Mouse (Mus musculus) hindbrain, embryonic 16.5 days (tissue): Measurements from ENCODE around the gene Uba6. TPM values are rescaled to one million over a fixed set of nuclear protein-coding genes. Genes with fewer than 3 reads are reported as not detected.

Source experiments
- ATAC-seq: fragments of 200-750 bp; cut with Nextera tagmentation; 2 replicates; pipeline ENCODE4 v1.8.0; 2017; ENCODE audit warnings: moderate TSS enrichment, moderate library complexity
- H3K27ac ChIP-seq: fragments of 300-500 bp; sonication (generic); 2 replicates; pipeline ENCODE4 v1.5.1; 2014; ENCODE audit warnings: low read depth, mild to moderate bottlenecking, control low read depth, low read length, moderate library complexity
- H3K27me3 ChIP-seq: fragments of 300-500 bp; sonication (generic); replicated peaks from 2 replicates; pipeline ENCODE4 v1.6.1; 2014; ENCODE audit warnings: low read length; ENCODE audit not compliant: control insufficient read depth, insufficient read depth
- H3K36me3 ChIP-seq: fragments of 300-500 bp; sonication (generic); 2 replicates; pipeline ENCODE4 v1.6.1; 2014; ENCODE audit warnings: mild to moderate bottlenecking, low read length, moderate library complexity, mixed read lengths; ENCODE audit not compliant: control insufficient read depth, insufficient read depth
- H3K4me1 ChIP-seq: fragments of 300-500 bp; sonication (generic); 2 replicates; pipeline ENCODE4 v1.6.1; 2014; ENCODE audit warnings: low read depth, low read length; ENCODE audit not compliant: control insufficient read depth, insufficient read depth
- H3K4me2 ChIP-seq: fragments of 300-500 bp; sonication (generic); 2 replicates; pipeline ENCODE4 v1.6.1; 2014; ENCODE audit warnings: mild to moderate bottlenecking, low read length, control low read depth, moderate library complexity
- H3K4me3 ChIP-seq: fragments of 300-500 bp; sonication (generic); 2 replicates; pipeline ENCODE4 v1.5.1; 2014; ENCODE audit warnings: mild to moderate bottlenecking, low read length, control low read depth, moderate library complexity
- H3K9ac ChIP-seq: fragments of 300-500 bp; sonication (generic); 2 replicates; pipeline ENCODE4 v1.6.1; 2014; ENCODE audit warnings: low read depth, mild to moderate bottlenecking, control low read depth, low read length, moderate library complexity
- H3K9me3 ChIP-seq: fragments of 300-500 bp; sonication (generic); 2 replicates; pipeline ENCODE4 v1.6.1; 2014; ENCODE audit warnings: mild to moderate bottlenecking, low read length, moderate library complexity; ENCODE audit not compliant: control insufficient read depth
- WGBS: fragments of 180-500 bp; shearing (Covaris S2); extraction: QIAGEN DNeasy Blood & Tissue Kit; methylation state at CpG from one replicate; pipeline ENCODE4 v1.1.7; 2014; 5-methylcytosine and 5-hydroxymethylcytosine counted together
- polyA plus RNA-seq: library from polyadenylated mRNA; unstranded; fragments of >200 nt; fragmentation: Nextera tagmentation; extraction: Ambion mirVana; gene quantifications from 2 replicates; pipeline ENCODE4 v1.2.1, GENCODE M21; 2015

The Uba6 gene
- polyA plus RNA-seq, 1 experiment from 2014 or later = 12.5 TPM

DNA sequence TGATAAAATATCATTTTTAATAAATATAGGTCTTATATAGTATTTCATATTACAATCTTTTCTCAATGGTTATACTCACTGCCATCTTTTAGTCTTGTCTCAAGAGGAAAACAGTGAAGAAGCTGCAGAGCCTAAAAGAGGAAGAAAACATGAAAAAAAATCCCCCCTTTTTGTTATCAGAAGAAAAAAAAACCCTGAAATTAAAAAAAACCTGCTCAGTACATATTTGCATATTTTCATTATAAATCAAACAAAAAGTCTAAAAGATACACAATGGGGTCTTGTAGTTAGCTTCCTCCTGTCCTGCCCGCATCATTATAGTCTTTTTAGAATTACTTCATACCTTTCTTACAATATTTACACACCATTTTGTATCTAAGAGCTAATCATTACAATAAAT is 43.9 kb downstream of the Uba6 start:
- Histone ChIP-seq H3K9me3 (no peaks in the 10 kb centered on the region), H3K4me1 (no peaks in the 10 kb centered on the region), H3K4me2 (no peak overlapping the region), H3K9ac (no peak overlapping the region), H3K27me3 (no peaks in the 10 kb centered on the region), H3K36me3 (peaks cover 10% of the 10 kb centered on the region), H3K4me3 (no peak overlapping the region), H3K27ac (no peak overlapping the region)
- no peak for ATAC-seq
- WGBS = 94% methylated on average over 1 of the region's 1 CpGs

- Histone ChIP-seq H3K4me1 (no peaks in the 10 kb centered on the region), H3K4me3 (no peak overlapping the region), H3K27me3 (no peaks in the 10 kb centered on the region), H3K4me2 (no peak overlapping the region), H3K9me3 (no peaks in the 10 kb centered on the region), H3K36me3 (peaks cover 12% of the 10 kb centered on the region), H3K9ac (no peak overlapping the region), H3K27ac (no peak overlapping the region)
- no peak for ATAC-seq
- 92% methylated on average over 9 of the region's 9 CpGs for WGBS
Observed at GRCm38 (mm10) chr5:86118457-86119094, 54.0 kb downstream of the Uba6 start.

DNA sequence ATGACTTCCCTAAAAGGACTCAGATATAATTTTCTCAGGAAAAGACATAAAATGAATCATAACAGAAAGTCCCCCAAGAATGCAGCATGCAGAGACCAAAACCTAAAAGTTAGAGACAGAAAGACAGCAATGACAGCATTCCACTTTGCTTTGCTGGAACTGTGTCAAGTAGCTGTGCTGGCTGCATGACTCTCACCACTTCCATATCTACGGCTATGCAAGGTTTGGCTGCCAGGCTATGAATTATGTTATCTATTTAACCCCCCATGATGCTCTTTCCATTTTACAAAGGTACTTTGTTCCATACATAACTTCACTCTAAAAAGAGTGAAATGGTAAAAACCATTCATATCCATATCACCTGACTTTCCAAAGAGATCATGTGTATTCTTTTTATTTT is 58.6 kb downstream of the Uba6 start:
- H3K4me3 ChIP-seq = no peak overlapping the region
- no peak overlapping the region for H3K4me2 ChIP-seq
- H3K4me1 ChIP-seq = no peaks in the 10 kb centered on the region
- 68% methylated on average over 1 of the region's 1 CpGs for WGBS
- H3K27me3 ChIP-seq = no peaks in the 10 kb centered on the region
- H3K27ac ChIP-seq = no peak overlapping the region
- no peaks in the 10 kb centered on the region for H3K9me3 ChIP-seq
- ATAC-seq = no peak
- H3K9ac ChIP-seq = no peak overlapping the region
- H3K36me3 ChIP-seq = 0 out of 2 replicates have a peak, but pooled peaks cover 5% of the 10 kb centered on the region

GRCm38 (mm10) chr5:86113037-86113436 is 59.6 kb downstream of the Uba6 start:
- 98% methylated on average over 2 of the region's 2 CpGs for WGBS
- no peak overlapping the region for H3K4me2 ChIP-seq
- H3K4me1 ChIP-seq = no peaks in the 10 kb centered on the region
- no peak for ATAC-seq
- no peak overlapping the region for H3K27ac ChIP-seq
- H3K27me3 ChIP-seq = no peaks in the 10 kb centered on the region
- H3K36me3 ChIP-seq = 0 out of 2 replicates have a peak, but pooled peaks cover 4% of the 10 kb centered on the region
- H3K9me3 ChIP-seq = no peaks in the 10 kb centered on the region
- no peak overlapping the region for H3K4me3 ChIP-seq
- H3K9ac ChIP-seq = no peak overlapping the region

- Histone ChIP-seq H3K27ac (no peak overlapping the region), H3K9ac (no peak overlapping the region), H3K4me3 (no peak overlapping the region), H3K27me3 (no peaks in the 10 kb centered on the region), H3K4me2 (no peak overlapping the region), H3K9me3 (no peaks in the 10 kb centered on the region), H3K4me1 (no peaks in the 10 kb centered on the region), H3K36me3 (no peaks in the 10 kb centered on the region)
- no peak for ATAC-seq
- 95% methylated on average over 1 of the region's 1 CpGs for WGBS
Observed at GRCm38 (mm10) chr5:86111074-86111473, 61.5 kb downstream of the Uba6 start.

DNA sequence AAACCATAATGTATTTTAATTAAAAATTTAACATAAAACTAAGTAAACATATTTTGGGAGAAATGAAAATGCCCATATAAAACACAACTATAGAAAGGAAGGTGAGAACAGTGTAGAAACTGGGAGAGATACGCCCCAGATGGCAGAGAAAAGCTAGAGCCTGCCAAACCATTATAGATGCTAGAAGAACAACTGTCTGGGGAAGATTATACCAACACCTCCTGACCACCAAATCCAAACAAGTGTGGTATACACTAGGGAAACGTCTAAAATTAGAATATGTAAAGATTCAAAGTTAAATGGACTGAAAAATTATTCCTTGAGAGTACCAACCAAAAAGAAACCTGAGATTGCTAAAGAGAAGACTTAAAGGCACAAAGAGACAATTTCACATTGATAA is 66.0 kb downstream of the Uba6 start:
- no peak for ATAC-seq
- H3K9me3 ChIP-seq = no peaks in the 10 kb centered on the region
- no peak overlapping the region for H3K4me3 ChIP-seq
- H3K27ac ChIP-seq = no peak overlapping the region
- no peak overlapping the region for H3K4me2 ChIP-seq
- H3K9ac ChIP-seq = no peak overlapping the region
- H3K27me3 ChIP-seq = no peaks in the 10 kb centered on the region
- H3K4me1 ChIP-seq = no peaks in the 10 kb centered on the region
- 77% methylated on average over 2 of the region's 2 CpGs for WGBS
- no peaks in the 10 kb centered on the region for H3K36me3 ChIP-seq

- no peaks in the 10 kb centered on the region for H3K9me3 ChIP-seq
- no peak overlapping the region for H3K9ac ChIP-seq
- no peak for ATAC-seq
- H3K4me2 ChIP-seq = no peak overlapping the region
- H3K4me1 ChIP-seq = no peaks in the 10 kb centered on the region
- H3K4me3 ChIP-seq = no peak overlapping the region
- WGBS = 100% methylated on average over 2 of the region's 2 CpGs
- no peaks in the 10 kb centered on the region for H3K27me3 ChIP-seq
- H3K27ac ChIP-seq = no peak overlapping the region
- no peaks in the 10 kb centered on the region for H3K36me3 ChIP-seq
Observed at GRCm38 (mm10) chr5:86102176-86102575, 70.4 kb downstream of the Uba6 start.

DNA sequence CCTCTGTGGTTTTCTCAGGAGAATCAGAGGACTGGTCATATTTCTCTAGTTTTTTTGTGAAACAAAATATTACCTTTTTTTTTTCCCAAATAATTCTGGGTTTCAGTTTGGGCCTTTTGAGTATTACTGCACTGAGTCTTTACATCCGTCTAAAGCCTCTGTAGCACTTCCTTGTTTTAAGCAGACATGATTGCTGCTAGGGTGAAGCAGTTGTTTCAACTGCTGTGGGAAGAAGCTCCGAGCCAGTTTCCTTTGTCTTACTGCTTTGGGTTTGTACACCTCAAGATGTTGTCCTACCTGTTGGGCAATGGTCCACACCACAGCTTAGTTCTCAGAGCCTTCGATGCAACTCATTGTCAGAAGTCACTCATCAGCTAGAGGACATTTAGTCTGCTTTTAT is 72.0 kb downstream of the Uba6 start:
- H3K4me1 ChIP-seq = no peaks in the 10 kb centered on the region
- no peak for ATAC-seq
- H3K27me3 ChIP-seq = no peaks in the 10 kb centered on the region
- no peak overlapping the region for H3K4me3 ChIP-seq
- no peak overlapping the region for H3K27ac ChIP-seq
- H3K9ac ChIP-seq = no peak overlapping the region
- no peak overlapping the region for H3K4me2 ChIP-seq
- H3K9me3 ChIP-seq = no peaks in the 10 kb centered on the region
- WGBS = 93% methylated on average over 3 of the region's 3 CpGs
- no peaks in the 10 kb centered on the region for H3K36me3 ChIP-seq

DNA sequence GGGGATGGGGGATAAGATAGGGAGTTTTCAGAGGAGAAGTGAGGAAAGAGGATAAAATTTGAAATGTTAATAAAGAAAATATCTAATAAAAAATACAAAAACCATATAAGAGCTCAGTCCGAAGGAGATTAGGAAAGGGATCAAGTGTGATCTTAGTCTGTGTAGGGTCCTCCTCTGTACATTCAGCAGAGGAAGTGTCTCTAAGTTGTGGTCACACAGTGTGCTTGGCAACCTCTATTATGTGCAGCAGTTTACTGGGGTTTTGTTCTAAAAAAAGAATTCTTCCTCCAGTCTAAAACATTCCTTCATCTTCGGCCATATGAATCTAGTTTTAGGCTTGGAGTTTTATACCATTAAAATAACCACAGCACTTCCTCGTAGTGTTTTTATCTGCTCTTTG is 73.6 kb downstream of the Uba6 start:
- no peak for ATAC-seq
- no peak overlapping the region for H3K27ac ChIP-seq
- no peaks in the 10 kb centered on the region for H3K27me3 ChIP-seq
- H3K9ac ChIP-seq = no peak overlapping the region
- no peak overlapping the region for H3K4me3 ChIP-seq
- H3K9me3 ChIP-seq = no peaks in the 10 kb centered on the region
- WGBS = 89% methylated on average over 3 of the region's 3 CpGs
- H3K36me3 ChIP-seq = no peaks in the 10 kb centered on the region
- no peaks in the 10 kb centered on the region for H3K4me1 ChIP-seq
- H3K4me2 ChIP-seq = no peak overlapping the region

- no peak overlapping the region for H3K4me2 ChIP-seq
- WGBS = 91% methylated on average over 9 of the region's 9 CpGs
- H3K4me1 ChIP-seq = no peaks in the 10 kb centered on the region
- no peak for ATAC-seq
- H3K27ac ChIP-seq = no peak overlapping the region
- H3K4me3 ChIP-seq = no peak overlapping the region
- no peaks in the 10 kb centered on the region for H3K27me3 ChIP-seq
- H3K9me3 ChIP-seq = no peaks in the 10 kb centered on the region
- no peaks in the 10 kb centered on the region for H3K36me3 ChIP-seq
- H3K9ac ChIP-seq = no peak overlapping the region
Observed at GRCm38 (mm10) chr5:86094754-86095153, 77.8 kb downstream of the Uba6 start.
